Mouse (Mus musculus) intestine, embryonic 15.5 days (tissue): Measurements from ENCODE around the gene Tbx3. TPM values are rescaled to one million over a fixed set of nuclear protein-coding genes. Genes with fewer than 3 reads are reported as not detected.

Source experiments
- ATAC-seq: fragments of 200-750 bp; cut with Nextera tagmentation; 2 replicates; pipeline ENCODE4 v1.8.0; 2017; ENCODE audit warnings: moderate TSS enrichment, moderate library complexity
- H3K27ac ChIP-seq: fragments of 300-500 bp; sonication (generic); 2 replicates; pipeline ENCODE4 v1.5.1; 2015; ENCODE audit warnings: mild to moderate bottlenecking, inconsistent platforms
- H3K27me3 ChIP-seq: fragments of 300-500 bp; sonication (generic); replicated peaks from 2 replicates; pipeline ENCODE4 v1.6.1; 2015; ENCODE audit warnings: inconsistent platforms
- H3K36me3 ChIP-seq: fragments of 300-500 bp; sonication (generic); 2 replicates; pipeline ENCODE4 v1.6.1; 2015; ENCODE audit warnings: inconsistent platforms
- H3K4me1 ChIP-seq: fragments of 300-500 bp; sonication (generic); replicated peaks from 2 replicates; pipeline ENCODE4 v1.6.1; 2015; ENCODE audit warnings: inconsistent platforms
- H3K4me2 ChIP-seq: fragments of 300-500 bp; sonication (generic); replicated peaks from 2 replicates; pipeline ENCODE4 v1.6.1; 2015; ENCODE audit warnings: mild to moderate bottlenecking, inconsistent platforms
- H3K4me3 ChIP-seq: fragments of 300-500 bp; sonication (generic); replicated peaks from 2 replicates; pipeline ENCODE4 v1.5.1; 2015; ENCODE audit warnings: inconsistent platforms
- H3K9ac ChIP-seq: fragments of 300-500 bp; sonication (generic); 2 replicates; pipeline ENCODE4 v1.6.1; 2015; ENCODE audit warnings: inconsistent platforms
- H3K9me3 ChIP-seq: fragments of 300-500 bp; sonication (generic); 2 replicates; pipeline ENCODE4 v1.6.1; 2016; ENCODE audit warnings: inconsistent platforms
- WGBS: fragments of 180-500 bp; shearing (Covaris S2); methylation state at CpG from one replicate; pipeline ENCODE4 v1.1.7; 2015; 5-methylcytosine and 5-hydroxymethylcytosine counted together
- polyA plus RNA-seq: library from polyadenylated mRNA; unstranded; fragments of >200 nt; fragmentation: Nextera tagmentation; extraction: Ambion mirVana; gene quantifications from 2 replicates; pipeline ENCODE4 v1.2.1, GENCODE M21; 2015

The Tbx3 gene
- polyA plus RNA-seq, 1 experiment from 2014 or later, result 44.9 TPM

GRCm38 (mm10) chr5:119641714-119642113 is 28.8 kb upstream of the Tbx3 start:
- H3K9ac ChIP-seq, result no peak overlapping the region
- no peak overlapping the region for H3K4me3 ChIP-seq
- 44% methylated on average over 3 of the region's 3 CpGs for WGBS

GRCm38 (mm10) chr5:119646965-119647364 is 23.5 kb upstream of the Tbx3 start:
- Histone ChIP-seq H3K9me3 (no peaks in the 10 kb centered on the region), H3K36me3 (no peaks in the 10 kb centered on the region), H3K4me1 (peaks cover 11% of the 10 kb centered on the region; the same call in 1 of the 2 replicates), H3K4me2 (no peak overlapping the region), H3K27ac (no peak overlapping the region), H3K4me3 (no peak overlapping the region), H3K9ac (no peak overlapping the region), H3K27me3 (no peaks in the 10 kb centered on the region)
- 75% methylated on average over 2 of the region's 2 CpGs for WGBS
- no peak for ATAC-seq

More at GRCm38 (mm10) chr5:119641714-119642113, 28.8 kb upstream of the Tbx3 start:
- ATAC-seq, result no peak
- Histone ChIP-seq H3K27ac (no peak overlapping the region), H3K4me2 (no peak overlapping the region), H3K4me1 (peaks cover 5% of the 10 kb centered on the region; the same call in 1 of the 2 replicates), H3K27me3 (no peaks in the 10 kb centered on the region), H3K36me3 (no peaks in the 10 kb centered on the region), H3K9me3 (no peaks in the 10 kb centered on the region)

- Histone ChIP-seq H3K4me2 (no peak overlapping the region), H3K9me3 (no peaks in the 10 kb centered on the region), H3K4me3 (no peak overlapping the region), H3K36me3 (no peaks in the 10 kb centered on the region), H3K9ac (no peak overlapping the region), H3K4me1 (peaks cover 11% of the 10 kb centered on the region; the same call in 1 of the 2 replicates), H3K27me3 (peaks cover 11% of the 10 kb centered on the region), H3K27ac (no peak overlapping the region)
- WGBS, result 32% methylated on average over 13 of the region's 13 CpGs
- ATAC-seq, result 0 out of 2 replicates have a peak, but pooled peaks have one; percentile 10
These were observed 19.1 kb upstream of the Tbx3 start for GRCm38 (mm10) chr5:119651135-119651965.

GRCm38 (mm10) chr5:119656354-119656753 is 14.1 kb upstream of the Tbx3 start:
- Histone ChIP-seq H3K27ac (no peak overlapping the region), H3K9ac (no peak overlapping the region), H3K9me3 (no peaks in the 10 kb centered on the region), H3K4me2 (no peak overlapping the region), H3K36me3 (no peaks in the 10 kb centered on the region), H3K4me1 (peaks cover 8% of the 10 kb centered on the region; the same call in 1 of the 2 replicates), H3K27me3 (peaks cover 52% of the 10 kb centered on the region), H3K4me3 (no peak overlapping the region)
- ATAC-seq, result no peak
- WGBS, result 36% methylated on average over 7 of the region's 7 CpGs

- Histone ChIP-seq H3K4me2 (no peak overlapping the region; the same call in 1 of the 2 replicates), H3K4me1 (peaks cover 4% of the 10 kb centered on the region; the same call in 1 of the 2 replicates), H3K4me3 (no peak overlapping the region), H3K27me3 (peaks cover 53% of the 10 kb centered on the region), H3K27ac (no peak overlapping the region), H3K9me3 (no peaks in the 10 kb centered on the region), H3K9ac (no peak overlapping the region), H3K36me3 (no peaks in the 10 kb centered on the region)
- ATAC-seq, result no peak
- 18% methylated on average over 21 of the region's 21 CpGs for WGBS
These were observed 13.6 kb upstream of the Tbx3 start for GRCm38 (mm10) chr5:119656856-119657255.

- H3K27ac ChIP-seq, result no peak overlapping the region
- H3K9me3 ChIP-seq, result no peaks in the 10 kb centered on the region
- H3K27me3 ChIP-seq, result peaks cover 58% of the 10 kb centered on the region
- no peak overlapping the region for H3K9ac ChIP-seq
- 15% methylated on average over 6 of the region's 6 CpGs for WGBS
- peaks cover 4% of the 10 kb centered on the region; the same call in 1 of the 2 replicates for H3K4me1 ChIP-seq
- no peak for ATAC-seq
- no peaks in the 10 kb centered on the region for H3K36me3 ChIP-seq
- no peak overlapping the region for H3K4me3 ChIP-seq
- no peak overlapping the region for H3K4me2 ChIP-seq
These were observed 13.1 kb upstream of the Tbx3 start for GRCm38 (mm10) chr5:119657362-119657761.

- Histone ChIP-seq H3K4me3 (no peak overlapping the region), H3K9me3 (no peaks in the 10 kb centered on the region), H3K9ac (no peak overlapping the region), H3K4me1 (peaks cover 4% of the 10 kb centered on the region; the same call in 1 of the 2 replicates), H3K4me2 (no peak overlapping the region), H3K27ac (no peak overlapping the region), H3K36me3 (no peaks in the 10 kb centered on the region), H3K27me3 (peaks cover 58% of the 10 kb centered on the region)
- 7% methylated on average over 6 of the region's 6 CpGs for WGBS
- ATAC-seq, result no peak
These were observed 12.7 kb upstream of the Tbx3 start for GRCm38 (mm10) chr5:119657804-119658203.

- no peak overlapping the region for H3K27ac ChIP-seq
- H3K27me3 ChIP-seq, result peaks cover 62% of the 10 kb centered on the region
- no peaks in the 10 kb centered on the region for H3K36me3 ChIP-seq
- no peak for ATAC-seq
- H3K4me3 ChIP-seq, result no peak overlapping the region
- H3K9ac ChIP-seq, result no peak overlapping the region
- no peak overlapping the region for H3K4me2 ChIP-seq
- H3K9me3 ChIP-seq, result no peaks in the 10 kb centered on the region
- 16% methylated on average over 5 of the region's 5 CpGs for WGBS
- peaks cover 4% of the 10 kb centered on the region; the same call in 1 of the 2 replicates for H3K4me1 ChIP-seq
These were observed 12.1 kb upstream of the Tbx3 start for GRCm38 (mm10) chr5:119658396-119658795.

GRCm38 (mm10) chr5:119659041-119659440 is 11.4 kb upstream of the Tbx3 start:
- Histone ChIP-seq H3K9me3 (no peaks in the 10 kb centered on the region), H3K27me3 (peaks cover 69% of the 10 kb centered on the region), H3K27ac (no peak overlapping the region), H3K36me3 (no peaks in the 10 kb centered on the region), H3K4me1 (peaks cover 4% of the 10 kb centered on the region; the same call in 1 of the 2 replicates), H3K9ac (no peak overlapping the region), H3K4me2 (no peak overlapping the region), H3K4me3 (no peak overlapping the region)
- WGBS, result 7% methylated on average over 3 of the region's 3 CpGs
- no peak for ATAC-seq

- no peaks in the 10 kb centered on the region for H3K9me3 ChIP-seq
- no peak overlapping the region for H3K27ac ChIP-seq
- WGBS, result 7% methylated on average over 25 of the region's 25 CpGs
- H3K36me3 ChIP-seq, result no peaks in the 10 kb centered on the region
- no peak for ATAC-seq
- peaks cover 75% of the 10 kb centered on the region for H3K27me3 ChIP-seq
- no peak overlapping the region for H3K4me2 ChIP-seq
- no peak overlapping the region for H3K9ac ChIP-seq
- H3K4me1 ChIP-seq, result peaks cover 4% of the 10 kb centered on the region; the same call in 1 of the 2 replicates
- H3K4me3 ChIP-seq, result no peak overlapping the region
These were observed 9.7 kb upstream of the Tbx3 start for GRCm38 (mm10) chr5:119660526-119661410.

GRCm38 (mm10) chr5:119661474-119661873 is 9.0 kb upstream of the Tbx3 start:
- no peak for ATAC-seq
- no peak overlapping the region for H3K4me2 ChIP-seq
- no peaks in the 10 kb centered on the region for H3K36me3 ChIP-seq
- no peaks in the 10 kb centered on the region for H3K9me3 ChIP-seq
- 7% methylated on average over 11 of the region's 11 CpGs for WGBS
- no peak overlapping the region for H3K9ac ChIP-seq
- peaks cover 4% of the 10 kb centered on the region; the same call in 1 of the 2 replicates for H3K4me1 ChIP-seq
- peaks cover 74% of the 10 kb centered on the region for H3K27me3 ChIP-seq
- H3K27ac ChIP-seq, result no peak overlapping the region
- H3K4me3 ChIP-seq, result no peak overlapping the region

GRCm38 (mm10) chr5:119662326-119662725 is 8.1 kb upstream of the Tbx3 start:
- H3K4me1 ChIP-seq, result no peaks in the 10 kb centered on the region
- no peak overlapping the region for H3K9ac ChIP-seq
- no peaks in the 10 kb centered on the region for H3K36me3 ChIP-seq
- ATAC-seq, result no peak
- H3K27me3 ChIP-seq, result peaks cover 74% of the 10 kb centered on the region
- no peaks in the 10 kb centered on the region for H3K9me3 ChIP-seq
- 5% methylated on average over 13 of the region's 13 CpGs for WGBS
- no peak overlapping the region for H3K27ac ChIP-seq
- no peak overlapping the region for H3K4me3 ChIP-seq
- no peak overlapping the region for H3K4me2 ChIP-seq
